Comparison of ENCODE assay signal across 8 mouse cellular contexts in genomic region chr8:105264024-105264982, GRCm38 (mm10). TPM values are rescaled to one million over a fixed set of nuclear protein-coding genes. Genes with fewer than 3 reads are reported as not detected.
DNase-seq lines count a peak whose midpoint lies in the region; ATAC-seq and TF ChIP-seq lines count a peak whose summit lies in the region.

TSS of gene Tradd (minus strand) at chr8:105264609.
TSS of gene Fbxl8 (plus strand) at chr8:105264648.

- H3K36me3 ChIP-seq in CH12.LX (replicated peaks in 1 of 2; ENCODE audit: control insufficient read depth in 1 of 2, insufficient read depth in 1 of 2, low read length in 1 of 2) = peaks cover 26 to 36% of the 10 kb centered on the region in 2 experiments
- peaks cover 2% of the 10 kb centered on the region; the same call in 1 of the 2 replicates for H3K36me3 ChIP-seq in erythroblast, embryonic 14.5 days (ENCODE audit: control insufficient read depth)

- peak; percentile 59 for DNase-seq in CH12.LX (ENCODE audit: extremely low read depth)
- peak; percentile 85 for DNase-seq in adrenal gland, postnatal 25 days
- peak; percentile 81 for DNase-seq in heart, postnatal 10 days
- peak; percentile 80 to 91 for DNase-seq in kidney, postnatal 36 days
- DNase-seq in spleen, postnatal 10 days (ENCODE audit: low spot score in 2 of 2) = peak; percentile 70 to 83
- no peak for DNase-seq in layer of hippocampus, adult 18-20 months (ENCODE audit: low spot score in 2 of 2)

- peak; percentile 87 for TF ChIP-seq POLR2A in CH12.LX (IDR thresholded peaks at IDR 0.05; ENCODE audit: low read depth, low read length)

- H3K27me3 ChIP-seq in CH12.LX (replicated peaks) = no peaks in the 10 kb centered on the region
- peaks cover 91% of the 10 kb centered on the region for H3K27me3 ChIP-seq in erythroblast, embryonic 14.5 days (ENCODE audit: control insufficient read depth)

- TF ChIP-seq EP300 in CH12.LX (IDR thresholded peaks at IDR 0.05; ENCODE audit: low read length) = no peak

- H3K4me3 ChIP-seq in CH12.LX (replicated peaks in 1 of 3; ENCODE audit: low read depth in 2 of 3, low read length in 2 of 3, poor library complexity in 1 of 3) = peak within 1 kb of the TSS; percentile 79 to 86 (median 83)
- peak within 1 kb of the TSS; percentile 77 for H3K4me3 ChIP-seq in erythroblast, embryonic 14.5 days (replicated peaks)

- intact Hi-C loops in heart, postnatal 10 days (cut with DNase I) = no loop called here

- H3K4me1 ChIP-seq in CH12.LX (ENCODE audit: control insufficient read depth in 1 of 2, insufficient read depth in 2 of 2) = peaks cover 9 to 49% of the 10 kb centered on the region in 2 experiments; a peak in 3 of 4 replicates
- H3K4me1 ChIP-seq in erythroblast, embryonic 14.5 days (ENCODE audit: control insufficient read depth) = peaks cover 60% of the 10 kb centered on the region

- peak within 1 kb of the TSS; percentile 24; the same call in 1 of the 2 replicates for H3K27ac ChIP-seq in CH12.LX (ENCODE audit: insufficient read depth, low read depth)

- TF ChIP-seq CTCF in CH12.LX (conservative IDR thresholded peaks at IDR 0.05 in 1 of 2, IDR thresholded peaks at IDR 0.05 in 1 of 2; ENCODE audit: low read depth in 2 of 2, low read length in 2 of 2) = peak in 1 of 2 experiments; percentile 35; a peak in 2 of 4 replicates

- H3K9ac ChIP-seq in CH12.LX (ENCODE audit: insufficient read depth, low read depth) = peak within 1 kb of the TSS; percentile 64

- no peaks in the 10 kb centered on the region for H3K79me2 ChIP-seq in CH12.LX (replicated peaks; ENCODE audit: control insufficient read depth, extremely low read depth, insufficient read depth, poor library complexity, severe bottlenecking)

- peaks cover 21% of the 10 kb centered on the region for H3K9me3 ChIP-seq in CH12.LX (replicated peaks; ENCODE audit: low read length)
- H3K9me3 ChIP-seq in erythroblast, embryonic 14.5 days (ENCODE audit: control insufficient read depth, low read length) = peaks cover 24% of the 10 kb centered on the region

- in situ Hi-C loops in CH12.LX (cut with MboI; ENCODE audit: low pct_ligation_motif_present, low pct_unique_long_range_greater_than_20kb, low sequenced_read_pairs) = no loop called here

- H3K4me2 ChIP-seq in CH12.LX (ENCODE audit: insufficient read depth, low read depth, poor library complexity, severe bottlenecking) = peak within 1 kb of the TSS; percentile 85

- TF ChIP-seq RAD21 in CH12.LX (IDR thresholded peaks at IDR 0.05; ENCODE audit: low read depth, low read length) = no peak

- dilution Hi-C loops in CH12.LX (cut with MboI; ENCODE audit: extremely low pct_ligation_motif_present, extremely low pct_unique_long_range_greater_than_20kb, low sequenced_read_pairs) = no loop called here

- peak; percentile 68 for ATAC-seq in megakaryocyte progenitor cell, adult 5-6 weeks (replicated peaks; ENCODE audit: poor library complexity)

TF ChIP-seq in CH12.LX, 34 proteins besides CTCF, POLR2A, EP300 and RAD21:
- TF ChIP-seq POLR2AphosphoS2 (IDR thresholded peaks at IDR 0.05; ENCODE audit: low read depth, low read length) = peak; percentile 47; the same call in 1 of the 2 replicates
- 0 out of 2 replicates have a peak, but pooled peaks have one; percentile 28 for TF ChIP-seq CHD1 (IDR thresholded peaks at IDR 0.05; ENCODE audit: low read depth, low read length)
- TF ChIP-seq ELF1 (IDR thresholded peaks at IDR 0.05; ENCODE audit: low read depth, low read length) = peak; percentile 99
- peak; percentile 62 for TF ChIP-seq HCFC1 (IDR thresholded peaks at IDR 0.05; ENCODE audit: low read depth, low read length)
- peak; percentile 65 for TF ChIP-seq ZMIZ1 (IDR thresholded peaks at IDR 0.05; ENCODE audit: low read depth, low read length)
- TF ChIP-seq USF1 (IDR thresholded peaks at IDR 0.05; ENCODE audit: low read depth, low read length) = no peak
- TF ChIP-seq MAFK (IDR thresholded peaks at IDR 0.05; ENCODE audit: insufficient replicate concordance, low read length) = no peak
- no peak for TF ChIP-seq BHLHE40 (IDR thresholded peaks at IDR 0.05; ENCODE audit: low read depth, low read length)
- peak; percentile 61 for TF ChIP-seq TCF12 (IDR thresholded peaks at IDR 0.05; ENCODE audit: low read depth, low read length)
- TF ChIP-seq NELFE (IDR thresholded peaks at IDR 0.05; ENCODE audit: low read depth, low read length) = peak; percentile 77
- no peak for TF ChIP-seq ZC3H11A (IDR thresholded peaks at IDR 0.05; ENCODE audit: low read depth, low read length)
- TF ChIP-seq NRF1 (IDR thresholded peaks at IDR 0.05; ENCODE audit: low read depth, low read length) = peak; percentile 88
- no peak for TF ChIP-seq MAZ (IDR thresholded peaks at IDR 0.05; ENCODE audit: low read depth, low read length)
- TF ChIP-seq MAX (IDR thresholded peaks at IDR 0.05; ENCODE audit: low read length) = no peak
- no peak for TF ChIP-seq ZKSCAN1 (IDR thresholded peaks at IDR 0.05; ENCODE audit: borderline replicate concordance, low read depth, low read length)
- no peak for TF ChIP-seq E2F4 (IDR thresholded peaks at IDR 0.05; ENCODE audit: insufficient replicate concordance, low read depth, low read length)
- TF ChIP-seq ZNF384 (IDR thresholded peaks at IDR 0.05; ENCODE audit: low read depth, low read length) = no peak
- TF ChIP-seq MEF2A (IDR thresholded peaks at IDR 0.05; ENCODE audit: borderline replicate concordance, low read depth, low read length) = no peak
- peak; percentile 65 for TF ChIP-seq MXI1 (IDR thresholded peaks at IDR 0.05; ENCODE audit: low read depth, low read length)
- TF ChIP-seq SIN3A (IDR thresholded peaks at IDR 0.05; ENCODE audit: low read length) = peak; percentile 80; the same call in 1 of the 2 replicates
- no peak for TF ChIP-seq GABPA (IDR thresholded peaks at IDR 0.05; ENCODE audit: insufficient replicate concordance, low read depth, low read length)

RNA-seq across cellular contexts. Expression of gene Tradd, which starts in this region (rescaled TPM):
- total RNA-seq in CH12.LX (2012; rRNA removed) (30.8 and 31.0 TPM in 2 replicates), CH12.LX (2014; rRNA removed) (20.4 and 20.7 TPM in 2 replicates)
- polyA plus RNA-seq in CH12.LX (2012; ENCODE audit: insufficient read length, low read depth) = 18.6 and 24.3 TPM in 2 replicates
- total RNA-seq in adrenal gland, postnatal 25 days (2021) = 18.7 and 21.7 TPM in 2 replicates
- 1.7 and 2.0 TPM in 2 replicates for polyA plus RNA-seq in erythroblast, embryonic 14.5 days (2012)
- 1 to 10 TPM; 9.1 to 9.7 TPM for total RNA-seq in heart, postnatal 10 days (2021)
- total RNA-seq in megakaryocyte progenitor cell, adult 5-6 weeks (2015) = 7.0 and 8.7 TPM in 2 replicates
- total RNA-seq in megakaryocyte progenitor cell, adult 5-6 weeks (2017) = 14.2 and 15.4 TPM in 2 replicates
- total RNA-seq in layer of hippocampus, adult 18-20 months (2021) = 1 to 10 TPM; 7.8 to 8.5 TPM

RNA-seq across cellular contexts. Expression of gene Fbxl8, which starts in this region (rescaled TPM):
- total RNA-seq in CH12.LX (2012; rRNA removed) = 8.6 and 10.5 TPM in 2 replicates
- total RNA-seq in CH12.LX (2014; rRNA removed) = 4.6 and 5.2 TPM in 2 replicates
- polyA plus RNA-seq in CH12.LX (2012; ENCODE audit: insufficient read length, low read depth) = 5.4 and 5.9 TPM in 2 replicates
- 3.7 and 4.5 TPM in 2 replicates for total RNA-seq in adrenal gland, postnatal 25 days (2021)
- 0.10 and 0.27 TPM in 2 replicates for polyA plus RNA-seq in erythroblast, embryonic 14.5 days (2012)
- 1 to 10 TPM; 2.8 to 4.1 TPM for total RNA-seq in heart, postnatal 10 days (2021)
- 2.3 and 3.2 TPM in 2 replicates for total RNA-seq in megakaryocyte progenitor cell, adult 5-6 weeks (2015)
- 1.2 and 2.3 TPM in 2 replicates for total RNA-seq in megakaryocyte progenitor cell, adult 5-6 weeks (2017)
- total RNA-seq in layer of hippocampus, adult 18-20 months (2021) = 1 to 10 TPM; 1.0 to 1.1 TPM

Comparison
In these comparisons a context has a peak if more than half of its experiments do, and no peak if none do; other contexts are left out.
1. DNase-seq: peak in CH12.LX (single experiment), adrenal gland, postnatal 25 days (single experiment), heart, postnatal 10 days (2 of 2), kidney, postnatal 36 days (2 of 2) and spleen, postnatal 10 days (2 of 2); none in layer of hippocampus, adult 18-20 months (0 of 2).